Mouse (Mus musculus) spleen, postnatal 4 days (tissue): Measurements from ENCODE around the gene Rabggtb.

Source experiments
- DNase-seq, 2 experiments: peaks; one replicate each; pipeline ENCODE4 v3.0.0; 2022; ENCODE audit warnings: low spot score in 2 of 2

Rabggtb gene

GRCm38 (mm10) chr3:153921147-153921910 is 8.5 kb upstream of the Rabggtb start:
- no peak for DNase-seq

GRCm38 (mm10) chr3:153917200-153917599 is 4.4 kb upstream of the Rabggtb start:
- DNase-seq, result no peak

GRCm38 (mm10) chr3:153913510-153914243 is 868 bp upstream of the Rabggtb start:
- DNase-seq, result no peak

- no peak for DNase-seq
Measured at GRCm38 (mm10) chr3:153911882-153912440, 848 bp downstream of the Rabggtb start.

GRCm38 (mm10) chr3:153911197-153911881 is 1.5 kb downstream of the Rabggtb start:
- DNase-seq, result no peak

- no peak for DNase-seq
Measured at GRCm38 (mm10) chr3:153910489-153910888, 2.3 kb downstream of the Rabggtb start.

- DNase-seq, result no peak
Measured at GRCm38 (mm10) chr3:153908919-153909318, 3.9 kb downstream of the Rabggtb start.

- no peak for DNase-seq
Measured at GRCm38 (mm10) chr3:153906136-153906871, 6.5 kb downstream of the Rabggtb start, which contains the start of gene Msh4. Gene Msh4, minus strand, starts transcription at chr3:153906138.

- peak; percentile 22 to 65 for DNase-seq
Measured at GRCm38 (mm10) chr3:153905251-153906135, 7.3 kb downstream of the Rabggtb start.

GRCm38 (mm10) chr3:153904586-153904985 is 8.2 kb downstream of the Rabggtb start:
- peak; percentile 48 to 67 for DNase-seq

GRCm38 (mm10) chr3:153902595-153902994 is 10.2 kb downstream of the Rabggtb start:
- no peak for DNase-seq

GRCm38 (mm10) chr3:153901904-153902303 is 10.9 kb downstream of the Rabggtb start:
- DNase-seq, result no peak

GRCm38 (mm10) chr3:153897216-153897615 is 15.6 kb downstream of the Rabggtb start:
- no peak for DNase-seq

GRCm38 (mm10) chr3:153895454-153895853 is 17.4 kb downstream of the Rabggtb start:
- DNase-seq, result no peak

GRCm38 (mm10) chr3:153889188-153889781 is 23.5 kb downstream of the Rabggtb start:
- no peak for DNase-seq

GRCm38 (mm10) chr3:153888141-153888540 is 24.7 kb downstream of the Rabggtb start:
- no peak for DNase-seq

- DNase-seq, result no peak
Measured at GRCm38 (mm10) chr3:153886296-153886695, 26.5 kb downstream of the Rabggtb start.

GRCm38 (mm10) chr3:153871396-153871795 is 41.4 kb downstream of the Rabggtb start:
- DNase-seq, result no peak

- no peak for DNase-seq
Measured at GRCm38 (mm10) chr3:153867149-153868136, 45.4 kb downstream of the Rabggtb start.
